Mouse (Mus musculus): ENCODE data around the gene Tbx6.
A peak's percentile ranks its signal among the peaks of the same experiment; 100 is the strongest.
"Not testable (repeated sequence)": the region's sequence is repeated elsewhere in the genome, so short reads cannot be mapped to it uniquely, and the experiment has no call there.

Gene Tbx6

DNA sequence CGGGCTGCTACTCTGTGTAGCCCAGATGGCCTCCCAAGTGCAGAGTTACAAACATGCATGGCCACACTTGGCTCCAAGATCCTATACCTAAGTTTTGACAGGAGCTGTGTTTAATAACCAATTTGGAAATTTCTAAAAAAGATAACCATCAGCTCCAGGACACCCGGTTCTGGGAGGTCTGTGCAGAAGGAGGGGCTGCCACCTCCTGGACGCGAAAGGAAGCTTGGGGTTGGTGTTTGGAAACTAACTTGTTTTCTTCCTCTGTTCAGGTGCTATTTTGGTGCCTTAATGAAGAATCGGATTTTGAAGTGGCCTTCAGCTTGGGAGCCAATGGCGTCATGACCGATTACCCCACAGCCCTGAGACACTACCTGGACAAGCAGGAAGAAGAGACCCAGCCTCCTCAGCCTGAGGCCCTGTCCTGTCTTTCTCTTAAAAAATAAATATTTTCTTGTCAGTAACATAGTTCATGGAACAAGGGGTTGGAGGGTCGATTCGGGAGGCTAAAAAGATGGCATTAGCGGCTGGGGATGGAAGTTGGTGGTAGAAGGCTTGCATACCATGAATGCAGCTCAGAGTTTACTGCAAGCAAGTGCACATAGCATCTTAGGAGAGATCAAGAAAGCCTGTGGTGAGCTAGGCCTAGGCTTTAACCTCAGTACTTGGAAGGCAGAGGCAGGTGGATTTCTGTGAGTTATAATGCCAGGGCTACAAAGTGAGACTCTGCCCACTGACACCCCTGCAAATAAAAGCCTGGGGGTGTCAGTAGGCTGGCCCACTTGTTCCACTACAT, 5.9 kb upstream of the Tbx6 start:
- Histone ChIP-seq H3K27me3 (ENCODE audit: insufficient read depth, low read length) (no peaks in the 10 kb centered on the region), H3K9me3 (ENCODE audit: low read length) (no peaks in the 10 kb centered on the region), H3K36me3 (ENCODE audit: insufficient read depth, low read length) (peaks cover 37% of the 10 kb centered on the region), H3K4me3 (replicated peaks; ENCODE audit: low read length) (peak overlapping the region; percentile 85), H3K4me1 (replicated peaks; ENCODE audit: low read depth, low read length) (peaks cover 88% of the 10 kb centered on the region)
- TF ChIP-seq CTCF (conservative IDR thresholded peaks at IDR 0.05; ENCODE audit: low read length) (no peak), POU5F1 (IDR thresholded peaks at IDR 0.05; ENCODE audit: borderline replicate concordance, low read length) (no peak), NANOG (IDR thresholded peaks at IDR 0.05; ENCODE audit: borderline replicate concordance, low read length) (no peak)

DNA sequence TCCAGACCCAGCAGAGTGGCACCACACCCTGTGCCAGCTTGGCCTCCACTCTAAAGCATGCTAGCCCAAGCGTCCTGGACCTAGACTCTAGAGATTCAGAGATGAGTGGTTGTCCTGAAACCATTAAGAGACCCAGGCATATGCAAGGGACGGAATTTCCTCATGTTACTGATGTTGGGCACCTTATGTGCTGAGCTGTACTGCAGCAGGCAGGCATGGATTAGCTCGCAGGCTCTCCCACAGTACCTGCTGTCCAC, 5.4 kb upstream of the Tbx6 start:
- Histone ChIP-seq H3K27me3 (ENCODE audit: insufficient read depth, low read length) (no peaks in the 10 kb centered on the region), H3K4me1 (replicated peaks; ENCODE audit: low read depth, low read length) (peaks cover 87% of the 10 kb centered on the region), H3K36me3 (ENCODE audit: insufficient read depth, low read length) (peaks cover 35% of the 10 kb centered on the region), H3K9me3 (ENCODE audit: low read length) (no peaks in the 10 kb centered on the region), H3K4me3 (replicated peaks; ENCODE audit: low read length) (peak overlapping the region; percentile 85)
- TF ChIP-seq POU5F1 (IDR thresholded peaks at IDR 0.05; ENCODE audit: borderline replicate concordance, low read length) = no peak
- TF ChIP-seq CTCF (conservative IDR thresholded peaks at IDR 0.05; ENCODE audit: low read length) = no peak
- no peak for TF ChIP-seq NANOG (IDR thresholded peaks at IDR 0.05; ENCODE audit: borderline replicate concordance, low read length)

- H3K36me3 ChIP-seq (ENCODE audit: insufficient read depth, low read length) = peaks cover 35% of the 10 kb centered on the region
- no peaks in the 10 kb centered on the region for H3K27me3 ChIP-seq (ENCODE audit: insufficient read depth, low read length)
- H3K4me3 ChIP-seq (replicated peaks; ENCODE audit: low read length) = peak within 1 kb of the TSS; percentile 85
- no peaks in the 10 kb centered on the region for H3K9me3 ChIP-seq (ENCODE audit: low read length)
- no peak for TF ChIP-seq NANOG (IDR thresholded peaks at IDR 0.05; ENCODE audit: borderline replicate concordance, low read length)
- TF ChIP-seq CTCF (conservative IDR thresholded peaks at IDR 0.05; ENCODE audit: low read length) = no peak
- TF ChIP-seq POU5F1 (IDR thresholded peaks at IDR 0.05; ENCODE audit: borderline replicate concordance, low read length) = no peak
- peaks cover 88% of the 10 kb centered on the region for H3K4me1 ChIP-seq (replicated peaks; ENCODE audit: low read depth, low read length)
Observed at GRCm38 (mm10) chr7:126776598-126777057, 4.7 kb upstream of the Tbx6 start, which contains the start of gene Ypel3. Gene Ypel3 (plus strand): TSS chr7:126776955.

GRCm38 (mm10) chr7:126777476-126777875, 3.8 kb upstream of the Tbx6 start:
- no peaks in the 10 kb centered on the region for H3K27me3 ChIP-seq (ENCODE audit: insufficient read depth, low read length)
- peaks cover 90% of the 10 kb centered on the region for H3K4me1 ChIP-seq (replicated peaks; ENCODE audit: low read depth, low read length)
- H3K4me3 ChIP-seq (replicated peaks; ENCODE audit: low read length) = peak overlapping the region; percentile 85
- TF ChIP-seq CTCF (conservative IDR thresholded peaks at IDR 0.05; ENCODE audit: low read length) = no peak
- no peak for TF ChIP-seq POU5F1 (IDR thresholded peaks at IDR 0.05; ENCODE audit: borderline replicate concordance, low read length)
- no peak for TF ChIP-seq NANOG (IDR thresholded peaks at IDR 0.05; ENCODE audit: borderline replicate concordance, low read length)
- no peaks in the 10 kb centered on the region for H3K9me3 ChIP-seq (ENCODE audit: low read length)
- H3K36me3 ChIP-seq (ENCODE audit: insufficient read depth, low read length) = peaks cover 43% of the 10 kb centered on the region

DNA sequence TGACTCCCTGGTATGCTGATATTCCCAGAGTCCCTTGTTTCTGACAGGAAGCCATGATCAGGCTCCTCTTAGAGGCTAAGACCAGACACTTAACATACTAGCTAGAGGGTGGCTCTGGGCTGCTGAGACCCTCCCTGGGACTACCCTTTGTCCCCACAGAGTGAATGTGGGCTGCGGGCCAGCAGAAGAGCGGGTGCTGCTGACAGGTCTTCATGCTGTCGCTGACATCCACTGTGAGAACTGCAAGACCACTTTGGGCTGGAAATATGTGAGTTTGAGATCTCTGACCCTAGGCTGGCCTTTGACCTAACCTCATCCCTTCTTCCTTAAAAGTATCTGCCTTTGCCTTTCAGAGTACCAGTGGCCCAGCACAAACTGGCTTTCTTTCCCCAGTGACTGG, 3.1 kb upstream of the Tbx6 start:
- TF ChIP-seq CTCF (conservative IDR thresholded peaks at IDR 0.05; ENCODE audit: low read length) = no peak
- no peak for TF ChIP-seq POU5F1 (IDR thresholded peaks at IDR 0.05; ENCODE audit: borderline replicate concordance, low read length)
- TF ChIP-seq NANOG (IDR thresholded peaks at IDR 0.05; ENCODE audit: borderline replicate concordance, low read length) = no peak
- peaks cover 90% of the 10 kb centered on the region for H3K4me1 ChIP-seq (replicated peaks; ENCODE audit: low read depth, low read length)
- no peaks in the 10 kb centered on the region for H3K27me3 ChIP-seq (ENCODE audit: insufficient read depth, low read length)
- H3K9me3 ChIP-seq (ENCODE audit: low read length) = no peaks in the 10 kb centered on the region
- H3K36me3 ChIP-seq (ENCODE audit: insufficient read depth, low read length) = peaks cover 50% of the 10 kb centered on the region
- peak overlapping the region; percentile 85 for H3K4me3 ChIP-seq (replicated peaks; ENCODE audit: low read length)

GRCm38 (mm10) chr7:126779101-126779500, 2.2 kb upstream of the Tbx6 start:
- Histone ChIP-seq H3K36me3 (ENCODE audit: insufficient read depth, low read length) (peaks cover 51% of the 10 kb centered on the region), H3K4me1 (replicated peaks; ENCODE audit: low read depth, low read length) (peaks cover 84% of the 10 kb centered on the region)
- not testable (repeated sequence) for H3K9me3 ChIP-seq (ENCODE audit: low read length); H3K27me3 ChIP-seq (ENCODE audit: insufficient read depth, low read length); H3K4me3 ChIP-seq (replicated peaks; ENCODE audit: low read length)

DNA sequence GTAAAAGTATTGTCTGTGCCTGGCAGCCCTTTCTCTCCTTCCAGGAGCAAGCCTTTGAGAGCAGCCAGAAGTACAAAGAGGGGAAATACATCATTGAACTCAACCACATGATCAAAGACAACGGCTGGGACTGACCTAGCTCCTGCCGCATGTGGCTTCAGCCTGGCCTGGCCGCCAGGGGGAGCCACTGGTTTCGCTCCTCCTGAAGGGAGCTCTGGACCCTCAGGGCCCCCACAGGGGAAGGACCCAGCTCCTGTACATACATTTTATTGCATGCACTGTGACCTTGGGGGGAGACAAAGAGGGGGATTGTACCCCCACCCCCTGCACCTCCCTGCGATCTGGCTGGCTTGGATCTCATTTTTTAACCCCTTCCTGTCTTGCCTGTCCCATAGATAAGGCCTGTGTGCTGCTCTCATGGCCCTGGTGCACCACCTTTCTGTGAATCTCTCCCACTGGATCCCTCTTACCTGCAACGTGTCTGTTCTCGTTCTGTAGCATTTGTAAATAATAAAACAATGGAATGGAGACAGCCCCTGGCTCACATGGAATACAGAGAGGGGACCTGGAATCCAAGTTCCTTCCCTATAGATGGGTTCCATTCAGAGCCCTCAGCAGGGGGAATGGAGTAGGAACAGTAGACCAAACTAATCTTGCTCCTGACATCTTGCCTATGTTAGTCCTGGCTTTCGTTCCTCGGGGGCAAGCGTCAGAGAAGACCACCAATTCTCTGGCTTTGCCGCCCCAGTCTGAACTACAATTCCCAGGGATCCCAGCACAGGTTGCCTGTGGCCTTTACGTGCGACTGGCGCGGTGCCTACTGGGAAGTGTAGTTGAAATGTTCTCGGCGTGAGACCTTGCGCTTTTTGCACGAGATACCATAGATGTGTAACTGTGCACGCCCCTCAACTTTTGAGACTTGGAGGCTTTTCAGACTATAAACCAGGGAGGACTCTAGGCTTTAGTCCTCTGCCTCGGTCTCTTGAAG, 1.0 kb upstream of the Tbx6 start:
- H3K27me3 ChIP-seq (ENCODE audit: insufficient read depth, low read length) = no peaks in the 10 kb centered on the region
- peak; percentile 92 for TF ChIP-seq CTCF (conservative IDR thresholded peaks at IDR 0.05; ENCODE audit: low read length)
- TF ChIP-seq NANOG (IDR thresholded peaks at IDR 0.05; ENCODE audit: borderline replicate concordance, low read length) = no peak
- no peak for TF ChIP-seq POU5F1 (IDR thresholded peaks at IDR 0.05; ENCODE audit: borderline replicate concordance, low read length)

DNA sequence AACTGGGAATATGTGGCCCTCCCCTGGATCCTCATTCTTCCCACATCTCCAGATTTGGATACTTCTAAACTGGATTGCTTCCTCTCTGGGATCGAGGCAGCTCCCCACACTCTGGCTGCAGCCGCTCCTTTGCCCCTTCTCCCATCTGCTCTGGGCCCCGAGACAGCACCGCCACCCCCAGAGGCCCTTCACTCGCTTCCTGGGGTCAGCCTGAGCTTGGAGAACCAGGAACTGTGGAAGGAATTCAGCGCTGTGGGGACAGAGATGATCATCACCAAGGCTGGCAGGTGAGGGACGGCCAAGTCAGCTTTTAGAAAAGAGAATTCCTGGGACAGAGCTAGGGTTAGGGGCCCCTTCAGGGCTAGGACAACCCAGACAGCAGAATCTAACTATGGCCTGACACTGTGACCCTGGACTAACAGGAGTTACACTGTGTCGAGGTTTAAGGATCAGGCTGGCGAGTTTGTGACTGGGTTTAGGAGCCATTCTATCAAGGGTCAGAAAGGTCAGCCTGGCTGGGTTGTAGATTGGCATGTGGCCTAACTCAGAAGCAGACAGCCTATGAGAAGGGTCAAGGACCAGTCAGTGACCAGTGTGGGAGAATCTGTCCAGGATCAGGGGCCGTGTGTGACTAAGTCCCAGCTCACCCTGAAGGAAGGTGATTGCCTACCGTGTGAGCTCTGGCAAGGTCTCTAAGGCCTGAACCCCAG, 533 bp downstream of the Tbx6 start:
- Histone ChIP-seq H3K27me3 (ENCODE audit: insufficient read depth, low read length) (no peaks in the 10 kb centered on the region), H3K4me3 (replicated peaks; ENCODE audit: low read length) (peak overlapping the region; percentile 55; the same call in 1 of the 2 replicates), H3K9me3 (ENCODE audit: low read length) (no peaks in the 10 kb centered on the region), H3K4me1 (replicated peaks; ENCODE audit: low read depth, low read length) (peaks cover 85% of the 10 kb centered on the region), H3K36me3 (ENCODE audit: insufficient read depth, low read length) (peaks cover 66% of the 10 kb centered on the region)
- TF ChIP-seq CTCF (conservative IDR thresholded peaks at IDR 0.05; ENCODE audit: low read length) = no peak
- no peak for TF ChIP-seq POU5F1 (IDR thresholded peaks at IDR 0.05; ENCODE audit: borderline replicate concordance, low read length)
- TF ChIP-seq NANOG (IDR thresholded peaks at IDR 0.05; ENCODE audit: borderline replicate concordance, low read length) = no peak

More for the DNA sequence above, 1.0 kb upstream of the Tbx6 start:
- no peaks in the 10 kb centered on the region for H3K9me3 ChIP-seq (ENCODE audit: low read length)
- peaks cover 56% of the 10 kb centered on the region for H3K36me3 ChIP-seq (ENCODE audit: insufficient read depth, low read length)
- peak overlapping the region; percentile 55 for H3K4me3 ChIP-seq (replicated peaks; ENCODE audit: low read length)
- peaks cover 83% of the 10 kb centered on the region for H3K4me1 ChIP-seq (replicated peaks; ENCODE audit: low read depth, low read length)

Measured in E14TG2a.4 (cell line).